Mouse (Mus musculus) bone marrow macrophage, adult 2 months (primary cell): Measurements from ENCODE around the gene Dlgap1. TPM values are rescaled to one million over a fixed set of nuclear protein-coding genes. Genes with fewer than 3 reads are reported as not detected.

Experiments used
- H3K27ac ChIP-seq: 2 replicates; pipeline ENCODE4 v1.5.1; 2012; ENCODE audit warnings: low read depth, low read length; ENCODE audit not compliant: insufficient read depth
- H3K4me1 ChIP-seq: 2 replicates; pipeline ENCODE4 v1.6.1; 2012; ENCODE audit warnings: low read length; ENCODE audit not compliant: control insufficient read depth, insufficient read depth
- H3K4me3 ChIP-seq: 2 replicates; pipeline ENCODE4 v1.5.1; 2012; ENCODE audit warnings: mild to moderate bottlenecking, low read length, moderate library complexity; ENCODE audit not compliant: insufficient read depth
- CTCF ChIP-seq: IDR thresholded peaks from 2 replicates; pipeline ENCODE4 v1.5.1; 2012; ENCODE audit warnings: low read depth, mild to moderate bottlenecking, low read length, moderate library complexity
- POLR2A ChIP-seq: IDR thresholded peaks from 2 replicates; pipeline ENCODE4 v1.6.1; 2012; ENCODE audit warnings: mild to moderate bottlenecking, low read depth, low read length, borderline replicate concordance
- polyA plus RNA-seq: library from polyadenylated mRNA; stranded (reverse); fragments of >200 nt; gene quantifications from 2 replicates; pipeline ENCODE4 v1.2.4, GENCODE M21; 2012; ENCODE audit not compliant: missing spikeins, insufficient read depth, insufficient read length

The Dlgap1 gene
- polyA plus RNA-seq, 1 experiment = not detected

DNA sequence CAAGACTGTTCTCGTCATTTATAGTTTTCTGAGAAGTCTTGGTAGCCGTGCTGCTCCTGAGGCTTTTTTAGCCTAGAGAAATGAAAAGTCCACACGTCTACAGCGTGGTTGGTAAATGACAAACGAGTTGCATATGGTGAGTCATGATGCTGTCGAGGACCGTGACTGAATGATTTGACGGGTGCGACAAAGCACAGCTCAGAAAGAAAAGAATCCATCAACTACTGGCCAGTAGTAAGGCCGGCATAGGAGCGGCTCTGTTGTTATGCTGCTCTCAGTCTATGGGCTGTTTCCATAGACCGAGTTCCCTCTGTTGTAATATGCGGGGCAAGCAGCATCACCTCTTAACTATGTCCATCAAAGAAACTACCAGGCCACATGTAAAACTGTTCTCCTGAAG, 620.3 kb downstream of the Dlgap1 start:
- Histone ChIP-seq H3K4me3 (no peak overlapping the region), H3K4me1 (no peaks in the 10 kb centered on the region), H3K27ac (no peak overlapping the region)
- TF ChIP-seq POLR2A = no peak
- no peak for TF ChIP-seq CTCF

GRCm38 (mm10) chr17:70590506-70590905, 621.6 kb downstream of the Dlgap1 start:
- Histone ChIP-seq H3K4me1 (no peaks in the 10 kb centered on the region), H3K4me3 (no peak overlapping the region), H3K27ac (no peak overlapping the region)
- TF ChIP-seq CTCF = no peak
- no peak for TF ChIP-seq POLR2A

- Histone ChIP-seq H3K4me3 (no peak overlapping the region), H3K27ac (no peak overlapping the region), H3K4me1 (no peaks in the 10 kb centered on the region)
- TF ChIP-seq POLR2A (no peak), CTCF (no peak)
Observed at GRCm38 (mm10) chr17:70594277-70594676, 625.4 kb downstream of the Dlgap1 start.

DNA sequence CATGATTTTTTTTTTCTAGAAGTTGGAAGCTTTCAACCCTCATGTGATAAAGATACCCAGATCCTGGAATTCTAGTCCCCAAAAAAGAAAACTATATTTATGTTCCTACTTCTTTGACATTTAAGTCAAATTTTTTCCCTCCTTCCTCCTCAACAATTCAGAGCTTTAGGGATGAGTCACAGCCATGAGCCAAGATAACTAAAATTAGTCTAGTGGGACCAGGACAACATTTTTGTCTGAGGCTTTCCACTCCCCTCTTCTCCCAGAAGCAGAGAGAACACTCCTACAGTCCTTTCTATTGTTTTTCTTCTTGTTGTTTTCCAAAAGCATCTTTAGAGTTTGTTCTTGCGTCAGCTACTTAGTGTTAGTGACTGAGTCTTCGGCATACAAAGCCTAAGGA, 627.5 kb downstream of the Dlgap1 start:
- Histone ChIP-seq H3K4me3 (no peak overlapping the region), H3K4me1 (no peaks in the 10 kb centered on the region), H3K27ac (no peak overlapping the region)
- TF ChIP-seq CTCF = no peak
- TF ChIP-seq POLR2A = no peak

- Histone ChIP-seq H3K4me1 (no peaks in the 10 kb centered on the region), H3K4me3 (no peak overlapping the region)
- no peak for TF ChIP-seq CTCF
- TF ChIP-seq POLR2A = no peak
Observed at GRCm38 (mm10) chr17:70600462-70600861, 631.6 kb downstream of the Dlgap1 start.

DNA sequence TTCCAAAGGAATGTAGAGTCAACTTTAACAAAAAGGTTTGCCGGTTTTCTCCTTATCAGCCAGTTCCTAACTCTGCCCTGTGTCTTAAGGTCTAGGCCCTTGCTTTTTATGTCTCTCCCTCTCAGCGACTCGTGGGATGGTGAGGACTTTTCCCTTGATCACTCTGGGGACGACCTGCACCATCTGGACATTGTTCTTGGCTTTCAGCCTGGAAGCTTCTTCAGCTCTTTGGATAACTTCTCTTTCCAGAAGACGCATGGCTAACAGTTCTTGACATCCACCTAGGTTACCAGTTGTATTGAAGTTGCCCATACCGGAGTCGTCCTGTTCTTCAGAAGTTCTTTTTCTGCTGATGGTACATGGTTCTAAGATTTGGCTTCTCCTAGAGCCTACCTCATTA, 633.2 kb downstream of the Dlgap1 start:
- no peak overlapping the region for H3K4me3 ChIP-seq
- H3K27ac ChIP-seq = no peak overlapping the region
- no peaks in the 10 kb centered on the region for H3K4me1 ChIP-seq
- no peak for TF ChIP-seq POLR2A

More at GRCm38 (mm10) chr17:70600462-70600861, 631.6 kb downstream of the Dlgap1 start:
- H3K27ac ChIP-seq = no peak overlapping the region

DNA sequence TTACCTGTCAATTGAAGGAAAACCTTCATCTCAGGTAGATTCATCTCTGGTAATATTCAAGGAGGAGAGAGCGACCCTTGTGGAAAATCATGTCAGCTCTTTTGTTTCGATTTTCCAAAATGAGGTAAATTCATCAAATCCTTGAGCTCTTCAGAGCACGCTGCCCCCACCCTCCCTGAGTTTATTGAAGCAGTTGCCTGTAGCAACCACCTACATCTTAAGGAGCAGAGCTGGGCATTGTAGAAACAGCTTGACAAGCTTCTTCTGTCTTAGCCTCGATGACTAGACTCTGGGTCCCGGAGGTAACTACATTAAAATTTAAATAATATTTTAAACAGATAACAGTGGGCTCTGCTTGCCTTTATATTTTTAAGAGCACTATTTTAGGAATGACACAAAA, 636.8 kb downstream of the Dlgap1 start:
- Histone ChIP-seq H3K27ac (no peak overlapping the region), H3K4me1 (no peaks in the 10 kb centered on the region), H3K4me3 (no peak overlapping the region)
- TF ChIP-seq POLR2A = no peak
- TF ChIP-seq CTCF = no peak

GRCm38 (mm10) chr17:70612171-70612570, 643.3 kb downstream of the Dlgap1 start:
- TF ChIP-seq POLR2A = no peak
- TF ChIP-seq CTCF = no peak
- Histone ChIP-seq H3K27ac (no peak overlapping the region), H3K4me1 (no peaks in the 10 kb centered on the region), H3K4me3 (no peak overlapping the region)

GRCm38 (mm10) chr17:70613897-70614296, 645.0 kb downstream of the Dlgap1 start:
- TF ChIP-seq CTCF (no peak), POLR2A (no peak)
- Histone ChIP-seq H3K4me3 (no peak overlapping the region), H3K4me1 (no peaks in the 10 kb centered on the region), H3K27ac (no peak overlapping the region)

DNA sequence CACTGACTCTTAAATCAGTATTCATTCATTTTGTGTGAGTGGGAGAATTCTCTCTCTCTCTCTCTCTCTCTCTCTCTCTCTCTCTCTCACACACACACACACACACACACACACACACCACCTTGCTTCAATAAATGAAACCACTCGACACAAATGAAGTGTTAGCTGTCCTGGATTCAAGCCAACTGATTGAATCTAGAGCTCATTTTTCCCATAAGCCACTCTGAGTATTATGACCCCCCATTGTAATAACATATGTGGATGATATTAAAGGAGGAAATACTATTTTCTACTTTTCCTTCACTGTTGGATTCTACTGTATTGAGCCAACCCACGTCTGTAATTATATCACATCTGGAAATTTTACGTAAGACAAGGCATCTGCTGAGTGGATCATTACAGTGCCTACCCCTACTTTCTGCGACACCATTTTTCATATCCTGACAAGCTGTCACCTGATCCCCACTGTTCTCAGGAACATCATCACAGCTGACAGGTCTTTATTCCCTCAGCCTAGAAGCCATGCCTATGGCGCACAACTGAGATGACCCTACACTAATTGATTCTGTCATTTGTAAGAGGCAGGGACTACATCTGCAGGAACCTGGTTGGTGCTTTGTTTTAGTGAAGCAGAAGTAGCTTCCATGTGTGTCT, 645.7 kb downstream of the Dlgap1 start:
- H3K4me1 ChIP-seq = no peaks in the 10 kb centered on the region
- no peak overlapping the region for H3K27ac ChIP-seq
- TF ChIP-seq CTCF (no peak), POLR2A (no peak)
- no peak overlapping the region for H3K4me3 ChIP-seq

DNA sequence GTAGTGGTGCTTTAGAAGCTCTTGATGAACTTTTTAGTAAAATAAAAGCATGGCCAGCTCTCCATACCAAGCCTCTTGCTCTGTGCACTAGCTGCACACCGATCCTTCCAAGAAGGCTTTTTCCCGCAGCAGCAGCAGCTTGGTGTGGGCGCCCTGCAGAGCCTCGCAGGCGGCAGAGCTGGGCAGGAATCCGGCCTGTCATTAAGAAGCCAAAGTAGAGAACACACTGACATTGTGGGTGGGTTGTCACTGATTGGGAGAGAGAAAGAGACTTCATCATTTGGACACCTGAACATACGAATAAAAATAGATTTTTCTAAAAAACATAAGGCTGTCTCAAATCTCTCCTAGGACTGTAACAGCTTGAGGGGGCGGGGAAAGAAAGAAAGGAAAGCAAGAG, 653.6 kb downstream of the Dlgap1 start:
- Histone ChIP-seq H3K4me3 (no peak overlapping the region), H3K27ac (no peak overlapping the region), H3K4me1 (no peaks in the 10 kb centered on the region)
- TF ChIP-seq CTCF = no peak
- TF ChIP-seq POLR2A = no peak
